Mouse (Mus musculus) neural tube, embryonic 13.5 days (tissue): ENCODE data around the gene Ndufaf2. TPM values are rescaled to one million over a fixed set of nuclear protein-coding genes. Genes with fewer than 3 reads are reported as not detected.

ENCODE experiments used
- polyA plus RNA-seq: library from polyadenylated mRNA; unstranded; fragments of >200 nt; fragmentation: Nextera tagmentation; extraction: Ambion mirVana; gene quantifications from 2 replicates; pipeline ENCODE4 v1.2.1, GENCODE M21; 2015

Gene Ndufaf2
- polyA plus RNA-seq, 1 experiment from 2014 or later: 73.8 TPM

Other genes starting within 250 kb of the Ndufaf2 start
- 40.2 and 40.8 TPM in 2 replicates for gene Smim15, start 114.2 kb downstream of the Ndufaf2 start, polyA plus RNA-seq
- gene Ercc8, start 108 bp upstream of the Ndufaf2 start, polyA plus RNA-seq: 24.6 and 25.1 TPM in 2 replicates
- gene Elovl7, start 55.8 kb upstream of the Ndufaf2 start, polyA plus RNA-seq: 2.2 and 2.5 TPM in 2 replicates
- 2.5 and 3.2 TPM in 2 replicates for gene Depdc1b, start 157.7 kb upstream of the Ndufaf2 start, polyA plus RNA-seq